Mouse (Mus musculus) liver, embryonic 16.5 days (tissue): ENCODE data around the gene Clgn. TPM values are rescaled to one million over a fixed set of nuclear protein-coding genes. Genes with fewer than 3 reads are reported as not detected.

Source experiments
- ATAC-seq: fragments of 200-750 bp; cut with Nextera tagmentation; 2 replicates; pipeline ENCODE4 v1.8.0; 2017; ENCODE audit warnings: low read depth, mild to moderate bottlenecking, moderate number of reproducible peaks, moderate library complexity
- H3K27ac ChIP-seq: fragments of 300-500 bp; sonication (generic); 2 replicates; pipeline ENCODE4 v1.5.1; 2014; ENCODE audit warnings: mild to moderate bottlenecking, low read length
- H3K27me3 ChIP-seq: fragments of 300-500 bp; sonication (generic); 2 replicates; pipeline ENCODE4 v1.6.1; 2014; ENCODE audit warnings: low read depth, low read length, mixed read lengths; ENCODE audit not compliant: control insufficient read depth, insufficient read depth
- H3K36me3 ChIP-seq: fragments of 300-500 bp; sonication (generic); 2 replicates; pipeline ENCODE4 v1.6.1; 2014; ENCODE audit warnings: mild to moderate bottlenecking; ENCODE audit not compliant: control insufficient read depth, insufficient read depth
- H3K4me1 ChIP-seq: fragments of 300-500 bp; sonication (generic); 2 replicates; pipeline ENCODE4 v1.6.1; 2014; ENCODE audit warnings: low read depth, low read length, mixed read lengths; ENCODE audit not compliant: control insufficient read depth
- H3K4me2 ChIP-seq: fragments of 300-500 bp; sonication (generic); 2 replicates; pipeline ENCODE4 v1.6.1; 2014; ENCODE audit warnings: low read depth, low read length, mixed read lengths
- H3K4me3 ChIP-seq: fragments of 300-500 bp; sonication (generic); 2 replicates; pipeline ENCODE4 v1.5.1; 2014; ENCODE audit warnings: low read depth, mild to moderate bottlenecking, low read length
- H3K9ac ChIP-seq: fragments of 300-500 bp; sonication (generic); 2 replicates; pipeline ENCODE4 v1.6.1; 2014; ENCODE audit warnings: low read depth, low read length
- H3K9me3 ChIP-seq: fragments of 300-500 bp; sonication (generic); replicated peaks from 2 replicates; pipeline ENCODE4 v1.6.1; 2016; ENCODE audit warnings: low read length; ENCODE audit not compliant: control insufficient read depth
- WGBS: fragments of 180-500 bp; shearing (Covaris S2); extraction: QIAGEN DNeasy Blood & Tissue Kit; methylation state at CpG from one replicate; pipeline ENCODE4 v1.1.7; 2014; ENCODE audit not compliant: insufficient replicate concordance; 5-methylcytosine and 5-hydroxymethylcytosine counted together
- polyA plus RNA-seq: library from polyadenylated mRNA; unstranded; fragments of >200 nt; fragmentation: Nextera tagmentation; extraction: Ambion mirVana; gene quantifications from 2 replicates; pipeline ENCODE4 v1.2.1, GENCODE M21; 2015

The Clgn gene
- polyA plus RNA-seq, 1 experiment from 2014 or later: 0.20 TPM

DNA sequence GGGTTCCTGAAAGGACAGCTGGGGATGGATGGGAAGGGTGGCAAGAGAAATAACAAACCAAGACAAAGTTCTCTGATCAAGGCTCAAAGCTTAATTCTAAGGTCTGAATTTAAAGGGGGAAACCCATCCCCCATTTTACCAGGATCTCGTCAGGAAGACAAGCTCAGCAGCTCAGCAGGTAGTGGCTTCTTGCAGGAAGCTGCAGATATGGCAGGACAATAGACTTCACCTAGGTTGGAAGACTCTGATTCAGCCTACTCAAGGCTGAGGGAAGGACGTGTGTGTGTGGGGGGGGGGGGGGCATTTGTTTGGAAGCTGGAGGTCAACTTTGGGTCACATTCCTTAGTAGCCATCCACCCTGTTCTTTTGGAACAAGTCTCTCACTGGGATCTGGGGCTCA is 6.8 kb upstream of the Clgn start:
- Histone ChIP-seq H3K27me3 (peaks cover 3% of the 10 kb centered on the region), H3K9me3 (no peaks in the 10 kb centered on the region), H3K4me1 (no peaks in the 10 kb centered on the region), H3K27ac (no peak overlapping the region), H3K4me2 (no peak overlapping the region), H3K4me3 (no peak overlapping the region), H3K36me3 (no peaks in the 10 kb centered on the region), H3K9ac (no peak overlapping the region)
- ATAC-seq: no peak
- WGBS: 14% methylated on average over 2 of the region's 2 CpGs

DNA sequence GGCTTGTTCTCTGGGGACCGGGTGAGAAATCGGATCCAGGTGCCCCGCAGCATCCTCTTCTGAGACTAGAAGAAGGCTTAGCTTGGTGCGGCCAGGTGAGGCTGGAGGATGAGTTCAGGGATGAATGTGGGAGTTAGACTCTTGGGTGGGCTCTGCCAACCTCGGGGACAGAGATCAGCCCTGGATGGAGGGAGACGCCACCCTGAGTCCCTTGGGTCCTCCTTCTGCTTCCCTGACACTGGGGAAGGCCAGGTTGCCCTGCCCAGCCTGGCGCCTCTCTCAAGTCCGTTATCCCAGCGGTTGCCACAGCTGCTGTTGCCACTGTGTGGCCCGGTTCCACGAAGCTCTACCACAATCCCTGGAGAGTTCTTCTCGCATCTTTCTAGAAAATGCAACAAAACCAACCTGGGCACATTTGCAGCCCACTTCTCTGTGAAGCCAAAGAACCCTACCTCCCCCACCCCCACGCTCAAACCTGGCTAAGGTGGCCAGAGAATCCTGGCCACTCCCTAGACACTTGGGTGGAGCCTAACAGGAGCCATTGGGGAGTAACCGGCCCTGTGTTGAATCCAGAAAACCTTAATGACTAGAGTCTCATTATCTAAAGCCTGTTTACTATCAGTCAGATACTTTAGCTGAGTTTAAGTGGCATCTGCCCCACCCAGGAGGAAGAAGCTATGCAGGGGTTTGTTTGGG is 487 bp downstream of the Clgn start:
- WGBS: 9% methylated on average over 14 of the region's 14 CpGs
- H3K4me2 ChIP-seq: peak overlapping the region; percentile 53
- H3K9me3 ChIP-seq: no peaks in the 10 kb centered on the region
- peaks cover 9% of the 10 kb centered on the region for H3K4me1 ChIP-seq
- no peak overlapping the region for H3K9ac ChIP-seq
- peak overlapping the region; percentile 45 for H3K4me3 ChIP-seq
- ATAC-seq: no peak
- no peaks in the 10 kb centered on the region for H3K36me3 ChIP-seq
- peaks cover 32% of the 10 kb centered on the region for H3K27me3 ChIP-seq
- no peak overlapping the region for H3K27ac ChIP-seq

DNA sequence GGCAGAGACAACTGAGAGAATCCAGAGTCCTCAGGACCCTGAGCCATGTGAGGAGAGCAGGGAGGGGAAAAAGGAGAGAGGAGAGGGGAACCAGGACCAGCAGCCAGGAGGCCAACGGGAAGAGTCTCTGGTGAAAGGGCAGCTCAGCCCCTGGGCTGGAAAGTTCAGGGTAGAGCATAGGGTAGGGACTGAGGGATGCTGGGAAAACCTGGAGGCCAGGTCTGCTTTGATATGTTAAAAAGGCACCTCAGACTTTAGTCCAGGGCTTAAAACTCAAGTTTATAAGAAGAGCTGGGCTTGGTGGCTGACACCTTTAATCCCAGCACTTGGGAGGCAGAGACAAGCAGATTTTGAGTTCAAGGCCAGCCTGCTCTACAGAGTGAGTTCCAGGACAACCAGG is 2.9 kb downstream of the Clgn start:
- no peak overlapping the region for H3K4me3 ChIP-seq
- WGBS: 56% methylated on average over 1 of the region's 1 CpGs
- no peaks in the 10 kb centered on the region for H3K9me3 ChIP-seq
- no peaks in the 10 kb centered on the region for H3K36me3 ChIP-seq
- peaks cover 9% of the 10 kb centered on the region for H3K4me1 ChIP-seq
- no peak overlapping the region for H3K27ac ChIP-seq
- no peak for ATAC-seq
- H3K27me3 ChIP-seq: peaks cover 29% of the 10 kb centered on the region
- no peak overlapping the region for H3K4me2 ChIP-seq
- no peak overlapping the region for H3K9ac ChIP-seq

DNA sequence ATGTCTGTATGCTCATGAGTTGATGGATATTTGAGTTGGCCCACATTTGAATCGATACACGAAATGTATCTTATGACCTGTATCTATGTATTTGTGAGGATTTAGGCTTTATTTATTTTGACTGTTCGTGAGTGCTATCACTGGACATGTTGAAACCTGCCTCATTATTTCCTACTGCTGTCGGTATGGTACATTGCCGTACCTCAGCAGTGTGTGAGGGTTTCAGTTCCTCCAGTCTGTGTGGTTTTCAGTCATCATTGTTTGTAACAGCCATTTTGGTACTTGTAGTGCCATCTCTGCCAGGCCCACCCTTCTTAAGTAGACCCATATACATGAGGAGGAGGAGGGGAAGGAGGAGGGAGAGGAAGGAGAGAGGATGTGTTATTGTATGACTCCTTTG is 4.7 kb downstream of the Clgn start:
- ATAC-seq: no peak
- no peak overlapping the region for H3K27ac ChIP-seq
- H3K36me3 ChIP-seq: no peaks in the 10 kb centered on the region
- H3K27me3 ChIP-seq: peaks cover 16% of the 10 kb centered on the region
- no peaks in the 10 kb centered on the region for H3K9me3 ChIP-seq
- no peak overlapping the region for H3K4me3 ChIP-seq
- peaks cover 9% of the 10 kb centered on the region for H3K4me1 ChIP-seq
- no peak overlapping the region for H3K4me2 ChIP-seq
- 69% methylated on average over 5 of the region's 5 CpGs for WGBS
- no peak overlapping the region for H3K9ac ChIP-seq

DNA sequence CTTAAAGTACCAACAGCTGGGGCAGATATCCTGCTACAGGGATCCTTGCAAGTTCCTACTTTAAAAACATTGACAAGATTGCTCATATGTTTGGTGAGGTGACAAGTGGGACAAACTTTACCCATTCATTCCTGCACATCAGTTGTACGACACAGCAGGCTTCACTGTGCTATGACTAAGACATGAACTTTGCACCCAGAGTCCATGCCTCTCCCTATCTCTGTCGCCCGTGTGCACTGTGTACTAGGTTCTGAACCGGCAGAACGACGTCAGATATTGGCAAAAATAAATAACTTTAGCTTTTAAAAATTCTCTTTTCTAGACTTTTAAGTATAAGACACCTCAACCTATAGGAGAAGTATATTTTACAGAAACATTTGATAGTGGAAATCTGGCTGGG is 7.0 kb downstream of the Clgn start:
- Histone ChIP-seq H3K9ac (no peak overlapping the region), H3K27ac (no peak overlapping the region), H3K4me1 (no peaks in the 10 kb centered on the region), H3K27me3 (no peaks in the 10 kb centered on the region), H3K4me2 (no peak overlapping the region), H3K9me3 (no peaks in the 10 kb centered on the region), H3K4me3 (no peak overlapping the region), H3K36me3 (no peaks in the 10 kb centered on the region)
- ATAC-seq: no peak
- 64% methylated on average over 6 of the region's 6 CpGs for WGBS

DNA sequence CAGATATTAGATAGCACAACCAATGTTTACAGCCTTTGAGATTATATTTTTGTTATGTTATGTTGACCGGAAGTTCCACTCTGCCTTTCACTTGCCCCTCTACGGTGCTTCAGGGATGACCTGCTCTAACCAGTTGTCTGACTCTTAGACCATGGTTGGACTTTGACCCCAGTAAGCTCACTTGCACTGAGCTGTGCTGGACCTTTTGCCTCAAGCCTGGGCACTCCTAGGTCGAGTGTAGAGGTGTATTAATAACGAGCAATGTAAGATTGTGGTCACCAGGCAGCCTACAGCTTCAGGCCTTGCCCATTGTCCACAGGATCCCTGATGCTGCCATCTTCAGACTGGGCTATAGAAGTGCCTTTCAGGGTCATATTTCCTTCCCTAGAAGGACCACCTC is 8.1 kb downstream of the Clgn start:
- Histone ChIP-seq H3K9ac (no peak overlapping the region), H3K36me3 (no peaks in the 10 kb centered on the region), H3K4me2 (no peak overlapping the region), H3K27me3 (no peaks in the 10 kb centered on the region), H3K4me1 (no peaks in the 10 kb centered on the region), H3K4me3 (no peak overlapping the region), H3K27ac (no peak overlapping the region), H3K9me3 (no peaks in the 10 kb centered on the region)
- WGBS: 55% methylated on average over 4 of the region's 4 CpGs
- no peak for ATAC-seq

DNA sequence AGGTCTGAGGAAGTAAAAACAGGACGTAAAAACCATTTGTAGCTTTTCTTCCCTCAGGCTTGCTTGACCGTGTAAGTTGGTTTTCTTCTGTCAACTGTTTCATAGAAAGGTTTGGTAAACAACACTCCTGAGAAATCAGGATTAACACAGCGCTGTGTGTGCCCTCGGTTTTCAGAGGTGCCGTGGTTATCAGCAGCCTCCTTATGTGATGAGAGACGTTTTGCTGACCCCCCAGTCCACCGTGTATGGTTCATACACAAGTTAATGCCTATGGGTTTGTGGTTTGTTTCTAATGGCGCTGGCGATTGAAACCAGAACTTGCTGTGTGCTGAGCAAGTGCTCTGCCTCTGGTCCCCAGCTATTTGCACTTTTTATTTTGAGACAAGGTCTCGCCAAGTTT is 15.9 kb downstream of the Clgn start:
- Histone ChIP-seq H3K27me3 (no peaks in the 10 kb centered on the region), H3K9ac (no peak overlapping the region), H3K9me3 (no peaks in the 10 kb centered on the region), H3K36me3 (no peaks in the 10 kb centered on the region), H3K4me2 (peak overlapping the region; percentile 17; the same call in 1 of the 2 replicates), H3K27ac (no peak overlapping the region), H3K4me3 (no peak overlapping the region), H3K4me1 (peaks cover 4% of the 10 kb centered on the region)
- peak; percentile 65; the same call in 1 of the 2 replicates for ATAC-seq
- WGBS: 23% methylated on average over 10 of the region's 10 CpGs

DNA sequence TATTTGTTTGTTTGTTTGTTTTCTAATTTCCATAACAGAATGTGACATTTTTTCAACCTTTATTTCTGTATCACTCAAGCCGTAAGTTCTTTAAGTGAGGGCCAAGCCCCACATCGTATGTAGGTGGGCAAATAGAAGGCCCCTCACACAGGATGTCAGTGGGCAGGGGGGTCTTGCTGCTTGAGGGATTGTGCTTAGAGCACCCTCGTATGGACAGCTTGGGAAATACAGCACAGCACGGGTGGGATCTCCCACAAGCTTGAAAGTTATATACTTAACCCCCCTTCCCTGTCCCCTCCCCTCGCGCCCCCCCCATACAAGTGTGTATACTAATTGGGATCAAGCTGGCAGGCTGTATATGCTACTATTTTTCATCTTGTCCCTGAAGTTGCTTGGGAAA is 17.2 kb downstream of the Clgn start:
- H3K4me1 ChIP-seq: peaks cover 4% of the 10 kb centered on the region
- H3K9me3 ChIP-seq: no peaks in the 10 kb centered on the region
- H3K4me2 ChIP-seq: no peak overlapping the region
- 47% methylated on average over 6 of the region's 6 CpGs for WGBS
- no peaks in the 10 kb centered on the region for H3K36me3 ChIP-seq
- H3K27ac ChIP-seq: no peak overlapping the region
- H3K4me3 ChIP-seq: no peak overlapping the region
- H3K27me3 ChIP-seq: no peaks in the 10 kb centered on the region
- ATAC-seq: no peak
- H3K9ac ChIP-seq: no peak overlapping the region

DNA sequence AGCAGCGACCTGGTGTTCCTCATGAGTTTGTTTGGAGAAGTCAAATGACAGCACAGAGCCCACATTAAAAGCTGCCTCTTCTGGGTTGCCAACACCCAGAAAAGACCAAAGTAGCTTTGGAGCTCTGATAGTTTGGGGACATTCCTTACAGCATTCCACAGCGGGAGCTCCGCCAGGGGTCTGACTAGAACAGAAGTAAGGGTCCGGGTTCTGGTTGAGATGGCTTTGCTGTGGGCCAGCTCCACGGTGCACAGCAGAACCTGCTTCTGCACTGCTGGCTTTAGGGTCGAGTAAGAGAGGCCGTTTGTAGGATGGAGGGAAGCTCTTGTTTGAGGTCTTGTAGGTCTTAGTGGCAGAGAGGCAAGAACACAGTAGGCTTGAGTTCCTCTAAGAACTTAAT is 18.8 kb downstream of the Clgn start:
- H3K4me1 ChIP-seq: peaks cover 4% of the 10 kb centered on the region
- H3K36me3 ChIP-seq: no peaks in the 10 kb centered on the region
- no peak overlapping the region for H3K4me3 ChIP-seq
- H3K9ac ChIP-seq: no peak overlapping the region
- H3K27me3 ChIP-seq: no peaks in the 10 kb centered on the region
- 69% methylated on average over 7 of the region's 7 CpGs for WGBS
- no peak overlapping the region for H3K27ac ChIP-seq
- H3K9me3 ChIP-seq: no peaks in the 10 kb centered on the region
- no peak for ATAC-seq
- H3K4me2 ChIP-seq: no peak overlapping the region
